Mouse (Mus musculus): ENCODE measurements around the gene Snph. TPM values are rescaled to one million over a fixed set of nuclear protein-coding genes. Genes with fewer than 3 reads are reported as not detected.

Snph gene
- total and polyA plus RNA-seq, 2 experiments from 2014 or later, result 24.5 to 90.5 TPM

DNA sequence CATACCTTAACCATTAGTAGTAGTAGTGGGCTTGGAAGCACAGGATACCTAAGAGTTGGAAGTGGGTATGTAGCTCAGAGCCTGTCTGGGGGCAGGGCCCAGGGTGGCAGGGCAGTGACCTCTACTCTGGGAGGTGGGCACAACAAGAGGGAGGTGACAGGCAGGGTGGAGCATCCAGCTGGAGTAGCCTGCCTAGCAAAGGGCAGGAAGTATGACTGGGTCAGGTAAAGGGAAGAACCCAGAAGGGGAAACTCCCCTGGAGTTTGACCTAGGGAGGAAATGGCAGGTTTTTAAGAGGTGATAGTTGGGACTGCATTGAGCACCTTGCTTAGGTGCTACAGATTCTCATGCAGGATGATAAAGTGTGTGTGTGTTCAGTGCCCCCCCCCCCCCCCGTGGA lies 51.4 kb downstream of the Snph start:
- ATAC-seq (no peak), DNase-seq (ENCODE audit: low spot score) (no peak)
- Histone ChIP-seq H3K4me1 (ENCODE audit: insufficient read depth, low read length) (peaks cover 4% of the 10 kb centered on the region; the same call in 1 of the 2 replicates), H3K9me3 (ENCODE audit: low read length) (no peaks in the 10 kb centered on the region), H3K9ac (replicated peaks; ENCODE audit: low read length) (no peak overlapping the region), H3K27me3 (ENCODE audit: insufficient read depth, low read length) (no peaks in the 10 kb centered on the region), H3K27ac (no peak overlapping the region), H3K4me2 (ENCODE audit: low read depth, low read length) (no peak overlapping the region), H3K4me3 (ENCODE audit: low read length) (no peak overlapping the region), H3K36me3 (ENCODE audit: insufficient read depth, low read length) (no peaks in the 10 kb centered on the region)
- WGBS, result 22% methylated on average over 1 of the region's 1 CpGs
- no peak for TF ChIP-seq CTCF (IDR thresholded peaks at IDR 0.05; ENCODE audit: low read depth)

- no peaks in the 10 kb centered on the region for H3K27me3 ChIP-seq (ENCODE audit: insufficient read depth, low read length)
Measured at GRCm38 (mm10) chr2:151579183-151579582, 53.2 kb downstream of the Snph start.

DNA sequence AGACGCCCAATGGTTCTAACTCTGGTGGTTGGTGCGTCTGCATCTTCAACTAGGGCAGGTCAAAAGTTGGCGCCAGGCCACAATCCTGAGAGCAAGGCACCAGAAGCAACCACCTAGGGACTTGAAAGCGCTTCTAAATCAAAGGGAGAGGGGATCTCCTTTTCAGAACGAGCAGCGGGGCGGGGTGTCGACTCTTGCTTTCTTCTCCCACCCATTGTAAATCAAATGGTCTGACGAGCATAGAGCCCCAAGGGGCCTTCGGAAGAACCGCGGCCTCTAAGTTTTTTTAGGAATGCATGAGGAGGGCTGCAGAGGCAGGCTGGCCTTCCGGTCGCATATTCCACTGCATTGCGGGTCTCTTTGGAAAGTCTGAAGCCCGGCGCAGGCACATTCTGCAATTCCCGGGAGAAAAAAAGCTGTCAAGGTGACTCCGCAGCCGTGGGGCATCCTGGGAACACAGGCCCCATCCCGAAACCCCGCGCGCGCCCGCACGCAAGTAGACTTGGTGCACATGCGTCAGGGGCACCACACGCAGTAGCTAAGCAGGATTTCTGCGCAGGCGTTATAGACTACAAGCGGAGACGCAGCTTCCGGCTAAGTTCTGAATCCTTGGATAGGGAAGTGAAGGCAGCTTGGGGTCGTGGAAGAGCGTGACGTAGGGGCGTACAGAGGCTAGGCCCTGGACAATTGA lies 56.5 kb downstream of the Snph start:
- no peaks in the 10 kb centered on the region for H3K36me3 ChIP-seq (ENCODE audit: insufficient read depth, low read length)
- H3K27ac ChIP-seq, result peak overlapping the region; percentile 88
- peak overlapping the region; percentile 78 for H3K4me2 ChIP-seq (ENCODE audit: low read depth, low read length)
- no peak for TF ChIP-seq CTCF (IDR thresholded peaks at IDR 0.05; ENCODE audit: low read depth)
- ATAC-seq (peak; percentile 96), DNase-seq (ENCODE audit: low spot score) (peak; percentile 97)
- H3K9me3 ChIP-seq (ENCODE audit: low read length), result no peaks in the 10 kb centered on the region
- peak overlapping the region; percentile 41 for H3K4me3 ChIP-seq (ENCODE audit: low read length)
- WGBS, result under 1% methylated on average over 38 of the region's 38 CpGs
- H3K27me3 ChIP-seq (ENCODE audit: insufficient read depth, low read length), result no peaks in the 10 kb centered on the region
- peak overlapping the region; percentile 49 for H3K9ac ChIP-seq (replicated peaks; ENCODE audit: low read length)
- peaks cover 7% of the 10 kb centered on the region; the same call in 1 of the 2 replicates for H3K4me1 ChIP-seq (ENCODE audit: insufficient read depth, low read length)

More at GRCm38 (mm10) chr2:151579183-151579582, 53.2 kb downstream of the Snph start:
- no peak for TF ChIP-seq CTCF (IDR thresholded peaks at IDR 0.05; ENCODE audit: low read depth)
- DNase-seq (ENCODE audit: low spot score) (no peak), ATAC-seq (no peak)
- Histone ChIP-seq H3K9ac (replicated peaks; ENCODE audit: low read length) (no peak overlapping the region), H3K9me3 (ENCODE audit: low read length) (no peaks in the 10 kb centered on the region), H3K4me2 (ENCODE audit: low read depth, low read length) (no peak overlapping the region), H3K36me3 (ENCODE audit: insufficient read depth, low read length) (no peaks in the 10 kb centered on the region), H3K27ac (no peak overlapping the region), H3K4me3 (ENCODE audit: low read length) (no peak overlapping the region), H3K4me1 (ENCODE audit: insufficient read depth, low read length) (peaks cover 7% of the 10 kb centered on the region; the same call in 1 of the 2 replicates)
- 82% methylated on average over 4 of the region's 4 CpGs for WGBS

DNA sequence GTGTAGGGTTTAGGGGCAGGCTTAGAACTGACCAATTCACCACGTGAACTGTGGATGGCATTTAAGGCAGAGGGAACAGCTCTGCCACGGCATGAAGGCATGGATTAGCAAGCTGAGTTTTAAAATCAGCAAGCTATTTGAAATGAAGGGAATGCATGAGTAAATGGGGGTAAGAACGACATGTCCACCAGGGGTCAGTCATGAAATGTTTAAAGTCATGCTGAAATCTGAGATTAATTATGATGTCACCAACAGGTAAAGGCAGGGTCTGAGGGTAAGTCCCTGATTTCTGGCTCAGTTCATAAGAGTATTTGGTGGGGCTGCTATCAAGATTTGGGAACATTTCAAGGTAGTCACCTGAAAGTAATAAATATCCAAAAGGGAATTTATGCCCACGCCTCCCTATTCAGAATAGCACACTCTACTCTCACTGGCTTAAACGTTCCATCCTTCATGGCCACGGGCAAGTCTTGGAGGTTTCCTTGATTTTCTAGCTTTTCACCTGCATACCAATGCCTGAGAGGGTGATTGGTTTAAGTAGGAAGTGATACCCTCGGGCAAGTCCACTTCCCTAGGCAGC lies 57.2 kb downstream of the Snph start:
- 16% methylated on average over 7 of the region's 7 CpGs for WGBS
- no peak; the same call in 1 of the 2 replicates for ATAC-seq
- Histone ChIP-seq H3K9ac (replicated peaks; ENCODE audit: low read length) (peak overlapping the region; percentile 49), H3K36me3 (ENCODE audit: insufficient read depth, low read length) (no peaks in the 10 kb centered on the region), H3K27ac (peak overlapping the region; percentile 88), H3K4me2 (ENCODE audit: low read depth, low read length) (peak overlapping the region; percentile 78), H3K27me3 (ENCODE audit: insufficient read depth, low read length) (no peaks in the 10 kb centered on the region), H3K9me3 (ENCODE audit: low read length) (no peaks in the 10 kb centered on the region), H3K4me1 (ENCODE audit: insufficient read depth, low read length) (peaks cover 7% of the 10 kb centered on the region; the same call in 1 of the 2 replicates), H3K4me3 (ENCODE audit: low read length) (peak overlapping the region; percentile 41)
- peak; percentile 78 for DNase-seq (ENCODE audit: low spot score)
- peak; percentile 71 for TF ChIP-seq CTCF (IDR thresholded peaks at IDR 0.05; ENCODE audit: low read depth)

- no peak overlapping the region for H3K4me3 ChIP-seq (ENCODE audit: low read length)
- ATAC-seq (no peak), DNase-seq (ENCODE audit: low spot score) (no peak)
- H3K9ac ChIP-seq (replicated peaks; ENCODE audit: low read length), result no peak overlapping the region
- no peak for TF ChIP-seq CTCF (IDR thresholded peaks at IDR 0.05; ENCODE audit: low read depth)
- H3K36me3 ChIP-seq (ENCODE audit: insufficient read depth, low read length), result no peaks in the 10 kb centered on the region
- no peaks in the 10 kb centered on the region for H3K27me3 ChIP-seq (ENCODE audit: insufficient read depth, low read length)
- no peak overlapping the region for H3K4me2 ChIP-seq (ENCODE audit: low read depth, low read length)
- H3K27ac ChIP-seq, result peak overlapping the region; percentile 88; the same call in 1 of the 2 replicates
- H3K9me3 ChIP-seq (ENCODE audit: low read length), result no peaks in the 10 kb centered on the region
- 46% methylated on average over 5 of the region's 5 CpGs for WGBS
- peaks cover 7% of the 10 kb centered on the region; the same call in 1 of the 2 replicates for H3K4me1 ChIP-seq (ENCODE audit: insufficient read depth, low read length)
Measured at GRCm38 (mm10) chr2:151574607-151575006, 57.8 kb downstream of the Snph start.

DNA sequence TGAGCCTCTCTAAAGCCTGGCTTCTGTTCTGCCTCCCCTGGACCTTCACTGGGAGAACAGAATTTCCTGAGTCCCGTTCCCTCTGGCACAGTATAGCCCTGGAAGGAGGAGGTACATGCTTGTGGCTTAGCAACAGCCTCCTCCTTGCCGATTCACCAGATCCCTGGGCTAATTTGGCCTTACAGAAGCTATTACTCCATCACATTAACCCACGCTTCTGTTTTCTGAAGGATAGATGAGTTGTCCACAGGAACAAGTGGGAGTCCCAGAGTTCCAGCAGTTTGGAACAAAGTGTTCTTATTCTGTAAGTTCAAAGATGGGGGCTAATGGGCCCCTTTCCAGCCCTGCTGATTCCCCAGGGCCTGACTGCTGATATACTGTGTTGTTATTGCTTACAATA lies 58.7 kb downstream of the Snph start:
- 43% methylated on average over 3 of the region's 3 CpGs for WGBS
- TF ChIP-seq CTCF (IDR thresholded peaks at IDR 0.05; ENCODE audit: low read depth), result no peak

More for the DNA sequence above, 58.7 kb downstream of the Snph start:
- Histone ChIP-seq H3K9ac (replicated peaks; ENCODE audit: low read length) (no peak overlapping the region), H3K4me3 (ENCODE audit: low read length) (no peak overlapping the region), H3K36me3 (ENCODE audit: insufficient read depth, low read length) (no peaks in the 10 kb centered on the region), H3K27ac (no peak overlapping the region), H3K9me3 (ENCODE audit: low read length) (no peaks in the 10 kb centered on the region), H3K4me1 (ENCODE audit: insufficient read depth, low read length) (peaks cover 7% of the 10 kb centered on the region; the same call in 1 of the 2 replicates), H3K4me2 (ENCODE audit: low read depth, low read length) (no peak overlapping the region), H3K27me3 (ENCODE audit: insufficient read depth, low read length) (no peaks in the 10 kb centered on the region)
- no peak for ATAC-seq
- no peak for DNase-seq (ENCODE audit: low spot score)

Measured in hindbrain, postnatal 0 days (tissue).